ENCODE assay signal across 8 mouse cellular contexts in the genomic region with DNA sequence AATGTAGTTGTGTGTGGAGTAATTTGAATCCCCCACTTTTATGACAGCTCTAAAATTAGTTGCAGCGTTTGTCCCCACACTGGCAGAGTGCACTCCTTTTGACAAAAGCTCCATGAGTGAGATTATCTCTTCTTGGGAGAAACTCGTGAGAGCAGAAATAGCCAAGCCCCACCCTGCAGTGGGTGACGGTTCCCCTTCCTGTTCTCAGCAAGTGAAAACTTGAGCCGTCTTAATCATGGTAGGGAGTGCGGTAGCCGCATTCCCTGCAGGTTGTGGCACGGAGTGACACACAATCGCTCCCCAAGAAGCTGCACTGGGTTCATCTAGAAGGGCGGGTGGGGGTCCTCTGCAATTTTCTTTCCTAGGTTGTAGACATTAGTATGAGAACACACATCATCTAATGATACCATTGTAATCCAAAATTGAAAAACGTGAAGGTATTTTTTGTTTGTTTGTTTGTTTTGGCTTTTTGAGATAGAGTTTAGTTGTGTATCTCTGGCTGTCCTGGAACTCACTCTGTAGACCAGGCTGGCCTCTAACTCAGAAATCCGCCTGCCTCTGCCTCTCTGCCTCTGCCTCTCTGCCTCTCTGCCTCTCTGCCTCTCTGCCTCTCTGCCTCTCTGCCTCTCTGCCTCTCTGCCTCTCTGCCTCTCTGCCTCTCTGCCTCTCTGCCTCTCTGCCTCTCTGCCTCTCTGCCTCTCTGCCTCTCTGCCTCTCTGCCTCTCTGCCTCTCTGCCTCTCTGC. TPM values are rescaled to one million over a fixed set of nuclear protein-coding genes. Genes with fewer than 3 reads are reported as not detected.
DNase-seq lines count a peak whose midpoint lies in the region; ATAC-seq and TF ChIP-seq lines count a peak whose summit lies in the region.
"Not testable (repeated sequence)": the region's sequence is repeated elsewhere in the genome, so short reads cannot be mapped to it uniquely, and the experiment has no call there.

No protein-coding gene starts in this region.

- not testable (repeated sequence) for TF ChIP-seq CTCF in kidney, postnatal 0 days (IDR thresholded peaks at IDR 0.05; ENCODE audit: low read depth); liver, embryonic 14.5 days (IDR thresholded peaks at IDR 0.05; ENCODE audit: low read depth)

- not testable (repeated sequence) for TF ChIP-seq EP300 in liver, embryonic 14.5 days (IDR thresholded peaks at IDR 0.05; ENCODE audit: low read depth)

- H3K27me3 ChIP-seq in heart, embryonic 16.5 days (ENCODE audit: control insufficient read depth, insufficient read depth, low read length); kidney, postnatal 0 days (ENCODE audit: insufficient read depth, low read length); liver, embryonic 14.5 days (ENCODE audit: control insufficient read depth, insufficient read depth, low read length); megakaryocyte, embryonic 14.5 days (replicated peaks); stomach, embryonic 14.5 days (ENCODE audit: control insufficient read depth, insufficient read depth, low read length): not testable (repeated sequence)

- H3K9me3 ChIP-seq in heart, embryonic 16.5 days (replicated peaks; ENCODE audit: control insufficient read depth, low read length); kidney, postnatal 0 days (replicated peaks; ENCODE audit: low read length); liver, embryonic 14.5 days (ENCODE audit: control insufficient read depth, low read length); megakaryocyte, embryonic 14.5 days; stomach, embryonic 14.5 days (ENCODE audit: control insufficient read depth, low read depth, low read length): not testable (repeated sequence)

- DNase-seq in A20 (ENCODE audit: low read depth, low spot score), result peak; percentile 41
- DNase-seq in adrenal gland, postnatal 36 days, result peak; percentile 19 to 31
- peak; percentile 39 for DNase-seq in gastrocnemius, adult 18-20 months (ENCODE audit: low spot score)
- not testable (repeated sequence) for DNase-seq in kidney, postnatal 0 days (ENCODE audit: low spot score)
- peak; percentile 46 to 48 (median 46) for DNase-seq in liver, embryonic 14.5 days (ENCODE audit: low read depth in 3 of 3, low spot score in 3 of 3)

- 28% methylated on average over 11 of the region's 11 CpGs for WGBS in heart, embryonic 16.5 days
- 41% methylated on average over 11 of the region's 11 CpGs for WGBS in kidney, postnatal 0 days
- WGBS in liver, embryonic 14.5 days (ENCODE audit: insufficient replicate concordance), result 13% methylated on average over 11 of the region's 11 CpGs
- WGBS in stomach, embryonic 14.5 days, result 55% methylated on average over 11 of the region's 11 CpGs

- H3K27ac ChIP-seq in heart, embryonic 16.5 days (ENCODE audit: low read length), result peak overlapping the region; percentile 62
- not testable (repeated sequence) for H3K27ac ChIP-seq in kidney, postnatal 0 days
- H3K27ac ChIP-seq in liver, embryonic 14.5 days, result peak overlapping the region; percentile 85
- peak overlapping the region; percentile 24; the same call in 1 of the 2 replicates for H3K27ac ChIP-seq in stomach, embryonic 14.5 days (ENCODE audit: low read length)

- H3K4me2 ChIP-seq in heart, embryonic 16.5 days (ENCODE audit: low read depth, low read length), result peak overlapping the region; percentile 57
- peak overlapping the region; percentile 21 for H3K4me2 ChIP-seq in kidney, postnatal 0 days (ENCODE audit: low read length)
- H3K4me2 ChIP-seq in liver, embryonic 14.5 days (ENCODE audit: low read depth), result peak overlapping the region; percentile 79
- not testable (repeated sequence) for H3K4me2 ChIP-seq in stomach, embryonic 14.5 days (replicated peaks; ENCODE audit: low read depth, low read length)

- H3K4me3 ChIP-seq in heart, embryonic 16.5 days (ENCODE audit: low read length), result peak overlapping the region; percentile 27
- H3K4me3 ChIP-seq in kidney, postnatal 0 days (replicated peaks; ENCODE audit: low read depth, low read length); stomach, embryonic 14.5 days (ENCODE audit: low read depth, low read length): not testable (repeated sequence)
- H3K4me3 ChIP-seq in liver, embryonic 14.5 days (ENCODE audit: insufficient read depth in 1 of 2, low read depth in 2 of 2, low read length in 2 of 2), result peak overlapping the region; percentile 44 to 47
- H3K4me3 ChIP-seq in megakaryocyte, embryonic 14.5 days (replicated peaks), result peak overlapping the region; percentile 87

- H3K4me1 ChIP-seq in heart, embryonic 16.5 days (ENCODE audit: control insufficient read depth, insufficient read depth, low read length); kidney, postnatal 0 days (replicated peaks; ENCODE audit: insufficient read depth, low read length); stomach, embryonic 14.5 days (ENCODE audit: control insufficient read depth, insufficient read depth, low read length): not testable (repeated sequence)
- peaks cover 17 to 35% of the 10 kb centered on the region in 2 experiments for H3K4me1 ChIP-seq in liver, embryonic 14.5 days (replicated peaks; ENCODE audit: control insufficient read depth in 2 of 2, insufficient read depth in 2 of 2, low read length in 1 of 2)
- peaks cover 77% of the 10 kb centered on the region for H3K4me1 ChIP-seq in megakaryocyte, embryonic 14.5 days

- peak; percentile 72 for ATAC-seq in heart, embryonic 16.5 days (replicated peaks; ENCODE audit: extremely low read depth, insufficient read depth, low FRiP score)
- ATAC-seq in kidney, postnatal 0 days (replicated peaks; ENCODE audit: low FRiP score, low read depth), result not testable (repeated sequence)
- peak; percentile 87 for ATAC-seq in liver, embryonic 14.5 days (ENCODE audit: insufficient read depth)
- ATAC-seq in stomach, embryonic 14.5 days (ENCODE audit: insufficient number of reproducible peaks, insufficient read depth, low FRiP score, low read depth), result peak; percentile 56; the same call in 1 of the 2 replicates

- H3K36me3 ChIP-seq in heart, embryonic 16.5 days (ENCODE audit: control insufficient read depth, insufficient read depth); kidney, postnatal 0 days (ENCODE audit: insufficient read depth, low read length); stomach, embryonic 14.5 days (ENCODE audit: control insufficient read depth, insufficient read depth, low read length): not testable (repeated sequence)
- H3K36me3 ChIP-seq in liver, embryonic 14.5 days (replicated peaks; ENCODE audit: control insufficient read depth, insufficient read depth, low read depth), result peaks cover 32% of the 10 kb centered on the region
- H3K36me3 ChIP-seq in megakaryocyte, embryonic 14.5 days (replicated peaks; ENCODE audit: low read length), result peaks cover 84% of the 10 kb centered on the region

- peak overlapping the region; percentile 60 for H3K9ac ChIP-seq in heart, embryonic 16.5 days (ENCODE audit: low read length)
- H3K9ac ChIP-seq in kidney, postnatal 0 days (ENCODE audit: low read depth, low read length); stomach, embryonic 14.5 days (replicated peaks; ENCODE audit: low read depth, low read length): not testable (repeated sequence)
- peak overlapping the region; percentile 64 for H3K9ac ChIP-seq in liver, embryonic 14.5 days (replicated peaks)

RNA-seq across cellular contexts. Expression of a gene that starts 31.2 kb away (rescaled TPM):
- 10 to 100 TPM; 55.9 to 56.4 TPM for total RNA-seq in adrenal gland, postnatal 36 days (2021)
- 10 to 100 TPM; 43.4 to 46.9 TPM for total RNA-seq in gastrocnemius, adult 18-20 months (2021)
- polyA plus RNA-seq in heart, embryonic 16.5 days (2015; fragmentation: Nextera tagmentation; extraction: Ambion mirVana), result 115 and 141 TPM in 2 replicates
- 144 and 151 TPM in 2 replicates for polyA plus RNA-seq in kidney, postnatal 0 days (2015; fragmentation: Nextera tagmentation; extraction: Ambion mirVana)
- 58.1 and 104 TPM in 2 replicates for polyA plus RNA-seq in liver, embryonic 14.5 days (2012; rRNA removed)
- 135 and 152 TPM in 2 replicates for polyA plus RNA-seq in liver, embryonic 14.5 days (2014; fragmentation: Nextera tagmentation; extraction: Ambion mirVana)
- 20.7 and 101 TPM in 2 replicates for polyA plus RNA-seq in megakaryocyte, embryonic 14.5 days (2012; ENCODE audit: insufficient read depth, low replicate concordance)
- polyA plus RNA-seq in stomach, embryonic 14.5 days (2014; fragmentation: Nextera tagmentation; extraction: Ambion mirVana), result 189 and 199 TPM in 2 replicates

RNA-seq across cellular contexts. Expression of a gene that starts 37.9 kb away (rescaled TPM):
- 1 to 10 TPM; 1.5 to 1.7 TPM for total RNA-seq in adrenal gland, postnatal 36 days (2021)
- total RNA-seq in gastrocnemius, adult 18-20 months (2021), result 1 to 10 TPM; 2.8 to 3.5 TPM
- 4.3 and 5.8 TPM in 2 replicates for polyA plus RNA-seq in heart, embryonic 16.5 days (2015; fragmentation: Nextera tagmentation; extraction: Ambion mirVana)
- polyA plus RNA-seq in kidney, postnatal 0 days (2015; fragmentation: Nextera tagmentation; extraction: Ambion mirVana), result 2.3 and 2.8 TPM in 2 replicates
- polyA plus RNA-seq in liver, embryonic 14.5 days (2012; rRNA removed), result 5.4 and 7.4 TPM in 2 replicates
- 6.6 and 6.9 TPM in 2 replicates for polyA plus RNA-seq in liver, embryonic 14.5 days (2014; fragmentation: Nextera tagmentation; extraction: Ambion mirVana)
- polyA plus RNA-seq in megakaryocyte, embryonic 14.5 days (2012; ENCODE audit: insufficient read depth, low replicate concordance), result 0.89 and 1.9 TPM in 2 replicates
- polyA plus RNA-seq in stomach, embryonic 14.5 days (2014; fragmentation: Nextera tagmentation; extraction: Ambion mirVana), result 6.2 and 8.2 TPM in 2 replicates
